Comparison of ENCODE assay signal across 22 mouse cellular contexts in genomic region chr8:11661969-11662368, GRCm38 (mm10). TPM values are rescaled to one million over a fixed set of nuclear protein-coding genes. Genes with fewer than 3 reads are reported as not detected.
DNase-seq lines count a peak whose midpoint lies in the region; ATAC-seq and TF ChIP-seq lines count a peak whose summit lies in the region.
"Had no signal": no experiment of that assay in that cellular context is flagged by ENCODE, and none has a peak within 500 bp of the region (broad histone marks: within the 10 kb centered on the region; RNA-seq: fewer than 3 reads in every experiment).

No protein-coding gene starts in this region.

- no peak overlapping the region for H3K4me3 ChIP-seq in hindbrain, embryonic 16.5 days (ENCODE audit: low read length)
- no peak overlapping the region for H3K4me3 ChIP-seq in hindbrain, embryonic 14.5 days (replicated peaks; ENCODE audit: low read length)
- no peak overlapping the region for H3K4me3 ChIP-seq in lung, postnatal 0 days (ENCODE audit: low read depth, low read length)
- H3K4me3 ChIP-seq in thymus, adult 2 months (ENCODE audit: control insufficient read depth, insufficient read depth, low read length), result no peak overlapping the region
- H3K4me3 ChIP-seq: embryonic facial prominence, embryonic 13.5 days; hindbrain, embryonic 10.5 days; lung, embryonic 15.5 days; neural tube, embryonic 12.5 days had no signal

- H3K4me2 ChIP-seq in hindbrain, embryonic 16.5 days (ENCODE audit: low read length), result no peak overlapping the region
- H3K4me2 ChIP-seq in hindbrain, embryonic 14.5 days (replicated peaks), result no peak overlapping the region
- H3K4me2 ChIP-seq in lung, postnatal 0 days (replicated peaks; ENCODE audit: low read depth, low read length), result no peak overlapping the region
- H3K4me2 ChIP-seq: embryonic facial prominence, embryonic 13.5 days; lung, embryonic 15.5 days; midbrain, embryonic 11.5 days; neural tube, embryonic 12.5 days had no signal

- no peak overlapping the region for H3K27ac ChIP-seq in hindbrain, embryonic 16.5 days (ENCODE audit: low read depth, low read length)
- no peak overlapping the region for H3K27ac ChIP-seq in hindbrain, embryonic 14.5 days
- no peak overlapping the region for H3K27ac ChIP-seq in lung, postnatal 0 days (ENCODE audit: low read length)
- H3K27ac ChIP-seq in thymus, adult 2 months (ENCODE audit: control insufficient read depth, insufficient read depth, low read length), result no peak overlapping the region
- H3K27ac ChIP-seq: embryonic facial prominence, embryonic 13.5 days; hindbrain, embryonic 10.5 days; liver, embryonic 14.5 days; lung, embryonic 15.5 days; neural tube, embryonic 12.5 days; stomach, postnatal 0 days had no signal

- WGBS in hindbrain, embryonic 16.5 days, result 74% methylated on average over 3 of the region's 3 CpGs
- 80% methylated on average over 3 of the region's 3 CpGs for WGBS in hindbrain, embryonic 14.5 days
- 69% methylated on average over 3 of the region's 3 CpGs for WGBS in lung, postnatal 0 days
- WGBS in thymus, adult 2 months, result 80% methylated on average over 3 of the region's 3 CpGs

- no peaks in the 10 kb centered on the region for H3K9me3 ChIP-seq in hindbrain, embryonic 16.5 days (ENCODE audit: control insufficient read depth, low read length)
- no peaks in the 10 kb centered on the region for H3K9me3 ChIP-seq in hindbrain, embryonic 14.5 days (ENCODE audit: control insufficient read depth, low read length)
- no peaks in the 10 kb centered on the region for H3K9me3 ChIP-seq in lung, postnatal 0 days (ENCODE audit: low read length)
- H3K9me3 ChIP-seq: embryonic facial prominence, embryonic 13.5 days; hindbrain, embryonic 10.5 days; lung, embryonic 15.5 days; neural tube, embryonic 12.5 days had no signal

- no peaks in the 10 kb centered on the region for H3K36me3 ChIP-seq in hindbrain, embryonic 16.5 days (ENCODE audit: control insufficient read depth, insufficient read depth, low read length)
- H3K36me3 ChIP-seq in hindbrain, embryonic 14.5 days (replicated peaks; ENCODE audit: control insufficient read depth, insufficient read depth), result no peaks in the 10 kb centered on the region
- no peaks in the 10 kb centered on the region for H3K36me3 ChIP-seq in lung, postnatal 0 days (ENCODE audit: insufficient read depth, low read length)
- H3K36me3 ChIP-seq in thymus, adult 2 months (ENCODE audit: control insufficient read depth, insufficient read depth, low read length), result no peaks in the 10 kb centered on the region
- H3K36me3 ChIP-seq: embryonic facial prominence, embryonic 13.5 days; hindbrain, embryonic 10.5 days; lung, embryonic 15.5 days; neural tube, embryonic 12.5 days had no signal

- H3K4me1 ChIP-seq in hindbrain, embryonic 16.5 days (ENCODE audit: control insufficient read depth, insufficient read depth, low read depth, low read length), result no peaks in the 10 kb centered on the region
- H3K4me1 ChIP-seq in hindbrain, embryonic 14.5 days (replicated peaks; ENCODE audit: control insufficient read depth, insufficient read depth, low read length), result no peaks in the 10 kb centered on the region
- H3K4me1 ChIP-seq in lung, postnatal 0 days (ENCODE audit: insufficient read depth, low read depth, low read length), result no peaks in the 10 kb centered on the region
- H3K4me1 ChIP-seq in thymus, adult 2 months (replicated peaks; ENCODE audit: control insufficient read depth, insufficient read depth, low read length), result no peaks in the 10 kb centered on the region
- H3K4me1 ChIP-seq: embryonic facial prominence, embryonic 13.5 days; lung, embryonic 15.5 days had no signal

- no peak for TF ChIP-seq EP300 in lung, postnatal 0 days (IDR thresholded peaks at IDR 0.05)

- ATAC-seq in hindbrain, embryonic 16.5 days, result peak; percentile 87
- no peak for ATAC-seq in hindbrain, embryonic 14.5 days (ENCODE audit: low FRiP score)
- no peak for ATAC-seq in lung, postnatal 0 days

- DNase-seq in hindbrain, embryonic 14.5 days (ENCODE audit: low spot score), result no peak
- DNase-seq in brain, adult 2 months (ENCODE audit: low read depth, low spot score), result peak; percentile 86
- DNase-seq in cerebellum, adult 11 months, result peak; percentile 27
- DNase-seq in cerebellum, postnatal 10 days, result peak; percentile 87 to 92
- no peak for DNase-seq in lung, postnatal 0 days (ENCODE audit: low spot score)
- DNase-seq in thymus, adult 2 months, result no peak
- DNase-seq: adrenal gland, postnatal 25 days; B cell, adult 2 months; kidney, adult 9 months; thymus, postnatal 25 days had no signal

- no peaks in the 10 kb centered on the region for H3K27me3 ChIP-seq in hindbrain, embryonic 16.5 days (replicated peaks; ENCODE audit: control insufficient read depth, insufficient read depth, low read length)
- no peaks in the 10 kb centered on the region for H3K27me3 ChIP-seq in hindbrain, embryonic 14.5 days (ENCODE audit: control insufficient read depth, insufficient read depth, low read length)
- H3K27me3 ChIP-seq in lung, postnatal 0 days (replicated peaks; ENCODE audit: insufficient read depth, low read length), result no peaks in the 10 kb centered on the region
- H3K27me3 ChIP-seq in thymus, adult 2 months (ENCODE audit: control insufficient read depth, insufficient read depth, low read length), result no peaks in the 10 kb centered on the region
- H3K27me3 ChIP-seq: embryonic facial prominence, embryonic 13.5 days; lung, embryonic 15.5 days; neural tube, embryonic 12.5 days had no signal

- TF ChIP-seq CTCF in lung, postnatal 0 days (IDR thresholded peaks at IDR 0.05), result no peak
- no peak for TF ChIP-seq CTCF in thymus, adult 2 months (IDR thresholded peaks at IDR 0.05; ENCODE audit: borderline replicate concordance, control insufficient read depth, extremely low read depth, insufficient read depth, low read length, poor library complexity)

- no peak for TF ChIP-seq POLR2A in thymus, adult 2 months (IDR thresholded peaks at IDR 0.05; ENCODE audit: control insufficient read depth, extremely low read depth, insufficient read depth, low read length, poor library complexity)

- no peak overlapping the region for H3K9ac ChIP-seq in hindbrain, embryonic 16.5 days (ENCODE audit: low read depth, low read length)
- H3K9ac ChIP-seq in hindbrain, embryonic 14.5 days, result no peak overlapping the region
- no peak overlapping the region for H3K9ac ChIP-seq in lung, postnatal 0 days (replicated peaks; ENCODE audit: low read depth)
- H3K9ac ChIP-seq: embryonic facial prominence, embryonic 13.5 days; liver, embryonic 14.5 days; lung, embryonic 15.5 days; neural tube, embryonic 12.5 days had no signal

RNA-seq across cellular contexts. Expression of gene Ankrd10, which starts 26.4 kb away (rescaled TPM):
- polyA plus RNA-seq in hindbrain, embryonic 16.5 days (2015; fragmentation: Nextera tagmentation; extraction: Ambion mirVana), result 71.4 and 80.5 TPM in 2 replicates
- polyA plus RNA-seq in hindbrain, embryonic 14.5 days (2014; fragmentation: Nextera tagmentation; extraction: Ambion mirVana), result 84.6 and 88.6 TPM in 2 replicates
- polyA plus RNA-seq in lung, postnatal 0 days (2015; fragmentation: Nextera tagmentation; extraction: Ambion mirVana), result 38.9 and 39.2 TPM in 2 replicates
- polyA plus RNA-seq in thymus, adult 2 months (2012; rRNA removed), result 211 and 214 TPM in 2 replicates

RNA-seq across cellular contexts. Expression of gene 1700016D06Rik, which starts 38.9 kb away (rescaled TPM):
- polyA plus RNA-seq in hindbrain, embryonic 16.5 days (2015; fragmentation: Nextera tagmentation; extraction: Ambion mirVana), result 0.22 TPM in 1 of 2 replicates, not detected in the other
- polyA plus RNA-seq in hindbrain, embryonic 14.5 days (2014; fragmentation: Nextera tagmentation; extraction: Ambion mirVana), result not detected in 2 replicates
- polyA plus RNA-seq in lung, postnatal 0 days (2015; fragmentation: Nextera tagmentation; extraction: Ambion mirVana), result not detected in 2 replicates
- polyA plus RNA-seq in thymus, adult 2 months (2012; rRNA removed), result not detected in 2 replicates
- polyA plus RNA-seq: embryonic facial prominence, embryonic 13.5 days; heart, embryonic 16.5 days; intestine, embryonic 14.5 days; large intestine, adult 2 months; limb, embryonic 14.5 days; liver, embryonic 14.5 days; lung, embryonic 15.5 days; midbrain, embryonic 11.5 days; neural tube, embryonic 12.5 days; stomach, postnatal 0 days had no signal

Comparison
In these comparisons a context has a peak if more than half of its experiments do, and no peak if none do; other contexts are left out.
1. DNase-seq: peak in brain, adult 2 months (single experiment), cerebellum, adult 11 months (single experiment) and cerebellum, postnatal 10 days (2 of 2); none in hindbrain, embryonic 14.5 days (single experiment), lung, postnatal 0 days (single experiment) and thymus, adult 2 months (single experiment).